Mouse (Mus musculus): ENCODE results near the gene Klhl11. TPM values are rescaled to one million over a fixed set of nuclear protein-coding genes. Genes with fewer than 3 reads are reported as not detected.

The Klhl11 gene
- polyA plus RNA-seq (2016; fragmentation: Nextera tagmentation; extraction: Ambion mirVana): 12.7 and 13.4 TPM in 2 replicates

DNA sequence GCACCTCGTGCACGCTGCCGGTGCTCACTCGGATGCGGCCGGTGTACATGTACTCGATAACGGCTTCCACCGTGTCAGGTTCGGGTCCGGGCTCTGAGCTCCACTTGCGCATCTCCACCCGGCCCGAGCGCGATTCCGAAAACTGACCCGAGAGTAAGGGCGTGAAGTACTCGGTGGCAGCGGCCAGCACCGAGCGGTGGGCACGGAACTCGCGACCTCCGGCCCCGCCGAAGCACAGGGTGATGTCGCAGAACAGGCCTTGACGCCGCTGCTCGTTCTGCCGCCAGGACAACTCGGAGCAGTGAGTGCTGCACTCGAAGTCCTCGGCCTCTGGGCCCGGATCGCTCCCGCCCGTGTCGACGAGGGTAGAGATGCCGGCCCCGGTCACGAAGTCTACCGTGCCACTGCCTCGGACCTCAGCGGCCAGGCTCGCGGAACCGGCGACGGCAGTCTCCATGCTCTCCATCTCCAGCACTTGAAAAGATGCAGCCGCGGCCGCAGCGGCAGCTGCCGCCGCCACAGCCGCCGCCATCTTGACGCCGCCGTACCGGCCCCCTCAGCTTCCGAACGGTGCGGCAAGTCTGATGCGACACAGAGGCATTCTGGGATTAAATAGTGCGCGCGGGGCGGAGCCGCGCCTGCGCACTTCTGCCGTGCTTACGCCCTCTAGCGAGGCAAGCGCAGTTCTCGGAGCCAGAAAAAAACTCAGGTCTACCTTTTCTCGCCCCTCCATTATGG is at the start of gene Klhl11:
Klhl11 (minus strand) TSS at position 545 of the 738 bp plus-strand sequence.
- Histone ChIP-seq H3K27me3 (no peaks in the 10 kb centered on the region), H3K36me3 (peaks cover 16% of the 10 kb centered on the region), H3K4me1 (peaks cover 16% of the 10 kb centered on the region), H3K9ac (peak within 1 kb of the TSS; percentile 93), H3K9me3 (no peaks in the 10 kb centered on the region), H3K4me3 (peak within 1 kb of the TSS; percentile 97), H3K4me2 (replicated peaks) (peak within 1 kb of the TSS; percentile 94), H3K27ac (peak within 1 kb of the TSS; percentile 77)
- peak; percentile 70; the same call in 1 of the 2 replicates for ATAC-seq (ENCODE audit: insufficient number of reproducible peaks, insufficient read depth, low FRiP score, low TSS enrichment)
- under 1% methylated on average over 83 of the region's 83 CpGs for WGBS

- Histone ChIP-seq H3K27me3 (no peaks in the 10 kb centered on the region), H3K4me1 (peaks cover 19% of the 10 kb centered on the region), H3K36me3 (peaks cover 84% of the 10 kb centered on the region), H3K9ac (no peak overlapping the region), H3K4me2 (replicated peaks) (no peak overlapping the region), H3K27ac (no peak overlapping the region), H3K4me3 (no peak overlapping the region), H3K9me3 (no peaks in the 10 kb centered on the region)
- no peak for ATAC-seq (ENCODE audit: insufficient number of reproducible peaks, insufficient read depth, low FRiP score, low TSS enrichment)
- WGBS: 85% methylated on average over 15 of the region's 15 CpGs
These were observed 48.3 kb upstream of the Klhl11 start for GRCm38 (mm10) chr11:100520838-100521237.

DNA sequence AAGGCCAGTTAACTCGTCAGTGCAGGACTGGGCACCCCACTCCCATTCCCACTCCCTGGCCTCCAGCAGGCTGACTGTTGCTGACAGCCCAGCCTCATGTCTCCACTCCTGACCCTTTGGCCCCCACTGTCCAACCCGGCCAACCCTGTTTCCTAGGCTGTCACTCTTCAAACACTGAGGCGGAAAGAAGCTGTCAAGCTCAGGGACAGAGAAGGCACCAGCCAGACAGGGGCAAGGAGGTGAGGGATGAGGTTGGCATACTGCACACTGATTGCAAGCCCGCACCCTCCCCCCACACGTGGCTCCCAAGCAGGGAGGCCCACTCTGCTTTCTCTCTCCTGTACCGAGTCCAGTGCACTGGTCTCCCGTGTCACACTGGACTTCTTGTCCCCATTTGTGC is 46.6 kb upstream of the Klhl11 start:
- H3K4me2 ChIP-seq (replicated peaks): no peak overlapping the region
- H3K27me3 ChIP-seq: no peaks in the 10 kb centered on the region
- H3K27ac ChIP-seq: no peak overlapping the region
- ATAC-seq (ENCODE audit: insufficient number of reproducible peaks, insufficient read depth, low FRiP score, low TSS enrichment): no peak
- 80% methylated on average over 7 of the region's 7 CpGs for WGBS
- H3K4me3 ChIP-seq: no peak overlapping the region
- H3K9ac ChIP-seq: no peak overlapping the region
- no peaks in the 10 kb centered on the region for H3K9me3 ChIP-seq
- H3K36me3 ChIP-seq: peaks cover 97% of the 10 kb centered on the region
- 0 out of 2 replicates have a peak, but pooled peaks cover 2% of the 10 kb centered on the region for H3K4me1 ChIP-seq

- H3K4me2 ChIP-seq (replicated peaks): no peak overlapping the region
- WGBS: 81% methylated on average over 5 of the region's 5 CpGs
- H3K36me3 ChIP-seq: peaks cover 97% of the 10 kb centered on the region
- no peaks in the 10 kb centered on the region for H3K9me3 ChIP-seq
- no peak overlapping the region for H3K9ac ChIP-seq
- no peak overlapping the region for H3K27ac ChIP-seq
- no peaks in the 10 kb centered on the region for H3K27me3 ChIP-seq
- no peaks in the 10 kb centered on the region for H3K4me1 ChIP-seq
- no peak for ATAC-seq (ENCODE audit: insufficient number of reproducible peaks, insufficient read depth, low FRiP score, low TSS enrichment)
- no peak overlapping the region for H3K4me3 ChIP-seq
These were observed 45.6 kb upstream of the Klhl11 start for GRCm38 (mm10) chr11:100518188-100518591.

DNA sequence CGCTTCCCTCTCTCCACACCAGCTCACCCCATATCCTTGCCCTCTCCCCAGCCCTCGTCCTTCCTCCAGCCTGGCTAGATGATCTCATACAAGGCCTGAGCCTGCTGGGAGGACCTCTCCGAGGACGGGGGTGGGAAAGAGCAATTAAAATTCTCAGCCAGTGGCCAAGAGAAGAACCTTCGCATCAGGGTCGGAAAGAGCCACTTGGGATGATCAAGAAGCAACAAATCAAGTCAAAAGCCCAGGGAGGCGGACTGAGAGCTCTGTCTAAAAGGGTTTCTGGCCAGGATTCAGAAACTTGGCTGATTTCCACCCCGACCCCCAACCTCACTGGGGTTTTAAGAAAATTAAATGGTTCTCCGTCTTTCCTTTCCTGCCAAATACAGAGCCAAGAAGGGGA is 43.8 kb upstream of the Klhl11 start:
- no peak overlapping the region for H3K4me3 ChIP-seq
- no peaks in the 10 kb centered on the region for H3K27me3 ChIP-seq
- no peaks in the 10 kb centered on the region for H3K9me3 ChIP-seq
- no peak overlapping the region for H3K9ac ChIP-seq
- H3K4me2 ChIP-seq (replicated peaks): no peak overlapping the region
- no peaks in the 10 kb centered on the region for H3K4me1 ChIP-seq
- H3K27ac ChIP-seq: no peak overlapping the region
- H3K36me3 ChIP-seq: peaks cover 96% of the 10 kb centered on the region
- 82% methylated on average over 9 of the region's 9 CpGs for WGBS
- ATAC-seq (ENCODE audit: insufficient number of reproducible peaks, insufficient read depth, low FRiP score, low TSS enrichment): no peak

- Histone ChIP-seq H3K9me3 (no peaks in the 10 kb centered on the region), H3K4me1 (no peaks in the 10 kb centered on the region), H3K4me3 (no peak overlapping the region), H3K36me3 (peaks cover 96% of the 10 kb centered on the region), H3K27me3 (no peaks in the 10 kb centered on the region), H3K9ac (no peak overlapping the region), H3K4me2 (replicated peaks) (no peak overlapping the region), H3K27ac (no peak overlapping the region)
- 89% methylated on average over 9 of the region's 9 CpGs for WGBS
- ATAC-seq (ENCODE audit: insufficient number of reproducible peaks, insufficient read depth, low FRiP score, low TSS enrichment): no peak
These were observed 43.2 kb upstream of the Klhl11 start for GRCm38 (mm10) chr11:100515789-100516188.

DNA sequence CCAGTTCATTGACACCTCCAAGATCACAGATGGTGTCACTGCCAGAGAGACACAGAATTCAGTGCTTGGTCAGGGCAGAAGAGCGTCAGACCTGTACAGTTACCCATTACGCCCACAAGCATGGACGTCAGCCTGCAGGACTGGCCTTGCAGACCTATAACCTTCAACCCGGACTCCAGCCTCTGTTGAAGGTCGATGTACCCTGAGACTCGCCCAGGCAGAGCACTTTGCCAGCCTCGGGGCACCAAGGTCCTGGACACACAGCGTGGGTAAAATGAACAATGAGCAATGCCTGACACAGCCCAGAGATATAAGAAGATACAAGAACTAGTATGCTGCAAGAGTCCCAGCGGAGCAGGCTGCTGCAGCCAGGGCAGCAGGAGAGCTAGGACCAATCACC is 42.5 kb upstream of the Klhl11 start:
- H3K27me3 ChIP-seq: no peaks in the 10 kb centered on the region
- no peak overlapping the region for H3K9ac ChIP-seq
- H3K4me3 ChIP-seq: no peak overlapping the region
- peaks cover 91% of the 10 kb centered on the region for H3K36me3 ChIP-seq
- H3K27ac ChIP-seq: no peak overlapping the region
- no peak overlapping the region for H3K4me2 ChIP-seq (replicated peaks)
- WGBS: 91% methylated on average over 9 of the region's 9 CpGs
- no peaks in the 10 kb centered on the region for H3K4me1 ChIP-seq
- ATAC-seq (ENCODE audit: insufficient number of reproducible peaks, insufficient read depth, low FRiP score, low TSS enrichment): no peak
- H3K9me3 ChIP-seq: no peaks in the 10 kb centered on the region

DNA sequence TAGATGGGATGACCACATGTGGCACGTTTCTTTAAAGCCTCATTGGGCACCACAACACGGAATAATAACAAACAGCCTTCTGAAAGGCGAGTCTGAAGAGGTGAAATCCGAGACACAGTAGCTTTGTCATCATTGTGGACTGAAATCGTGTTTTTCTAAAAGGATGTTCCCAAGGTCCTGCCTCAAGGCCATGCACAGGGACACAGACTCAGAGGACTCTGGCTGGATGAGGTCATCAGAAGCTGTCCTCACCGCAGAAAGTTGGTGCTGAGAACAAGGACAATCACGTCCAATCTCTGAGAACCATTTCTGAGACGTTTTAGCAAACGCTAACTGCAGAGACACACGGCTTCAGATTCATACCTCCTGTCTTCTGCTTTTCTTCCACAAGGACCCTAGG is 41.2 kb upstream of the Klhl11 start:
- WGBS: 83% methylated on average over 10 of the region's 10 CpGs
- H3K4me3 ChIP-seq: no peak overlapping the region
- H3K27me3 ChIP-seq: no peaks in the 10 kb centered on the region
- no peaks in the 10 kb centered on the region for H3K9me3 ChIP-seq
- ATAC-seq (ENCODE audit: insufficient number of reproducible peaks, insufficient read depth, low FRiP score, low TSS enrichment): no peak
- no peak overlapping the region for H3K4me2 ChIP-seq (replicated peaks)
- H3K4me1 ChIP-seq: no peaks in the 10 kb centered on the region
- H3K27ac ChIP-seq: no peak overlapping the region
- H3K36me3 ChIP-seq: peaks cover 89% of the 10 kb centered on the region
- no peak overlapping the region for H3K9ac ChIP-seq

- Histone ChIP-seq H3K27me3 (no peaks in the 10 kb centered on the region), H3K9ac (no peak overlapping the region), H3K4me1 (no peaks in the 10 kb centered on the region), H3K4me2 (replicated peaks) (no peak overlapping the region), H3K4me3 (no peak overlapping the region), H3K9me3 (no peaks in the 10 kb centered on the region), H3K36me3 (peaks cover 87% of the 10 kb centered on the region), H3K27ac (no peak overlapping the region)
- 89% methylated on average over 1 of the region's 1 CpGs for WGBS
- no peak for ATAC-seq (ENCODE audit: insufficient number of reproducible peaks, insufficient read depth, low FRiP score, low TSS enrichment)
These were observed 39.8 kb upstream of the Klhl11 start for GRCm38 (mm10) chr11:100512384-100512783.

- Histone ChIP-seq H3K4me2 (replicated peaks) (no peak overlapping the region), H3K9ac (no peak overlapping the region), H3K27me3 (no peaks in the 10 kb centered on the region), H3K36me3 (peaks cover 87% of the 10 kb centered on the region), H3K9me3 (no peaks in the 10 kb centered on the region), H3K4me1 (no peaks in the 10 kb centered on the region), H3K4me3 (no peak overlapping the region), H3K27ac (no peak overlapping the region)
- no peak for ATAC-seq (ENCODE audit: insufficient number of reproducible peaks, insufficient read depth, low FRiP score, low TSS enrichment)
- WGBS: 92% methylated on average over 2 of the region's 2 CpGs
These were observed 38.0 kb upstream of the Klhl11 start for GRCm38 (mm10) chr11:100510556-100510955.

GRCm38 (mm10) chr11:100505997-100506396 is 33.5 kb upstream of the Klhl11 start:
- H3K4me1 ChIP-seq: no peaks in the 10 kb centered on the region
- peaks cover 88% of the 10 kb centered on the region for H3K36me3 ChIP-seq
- no peak overlapping the region for H3K9ac ChIP-seq
- 91% methylated on average over 8 of the region's 8 CpGs for WGBS
- no peak overlapping the region for H3K4me2 ChIP-seq (replicated peaks)
- H3K27me3 ChIP-seq: no peaks in the 10 kb centered on the region
- no peak for ATAC-seq (ENCODE audit: insufficient number of reproducible peaks, insufficient read depth, low FRiP score, low TSS enrichment)
- H3K9me3 ChIP-seq: no peaks in the 10 kb centered on the region
- H3K4me3 ChIP-seq: no peak overlapping the region
- H3K27ac ChIP-seq: no peak overlapping the region

DNA sequence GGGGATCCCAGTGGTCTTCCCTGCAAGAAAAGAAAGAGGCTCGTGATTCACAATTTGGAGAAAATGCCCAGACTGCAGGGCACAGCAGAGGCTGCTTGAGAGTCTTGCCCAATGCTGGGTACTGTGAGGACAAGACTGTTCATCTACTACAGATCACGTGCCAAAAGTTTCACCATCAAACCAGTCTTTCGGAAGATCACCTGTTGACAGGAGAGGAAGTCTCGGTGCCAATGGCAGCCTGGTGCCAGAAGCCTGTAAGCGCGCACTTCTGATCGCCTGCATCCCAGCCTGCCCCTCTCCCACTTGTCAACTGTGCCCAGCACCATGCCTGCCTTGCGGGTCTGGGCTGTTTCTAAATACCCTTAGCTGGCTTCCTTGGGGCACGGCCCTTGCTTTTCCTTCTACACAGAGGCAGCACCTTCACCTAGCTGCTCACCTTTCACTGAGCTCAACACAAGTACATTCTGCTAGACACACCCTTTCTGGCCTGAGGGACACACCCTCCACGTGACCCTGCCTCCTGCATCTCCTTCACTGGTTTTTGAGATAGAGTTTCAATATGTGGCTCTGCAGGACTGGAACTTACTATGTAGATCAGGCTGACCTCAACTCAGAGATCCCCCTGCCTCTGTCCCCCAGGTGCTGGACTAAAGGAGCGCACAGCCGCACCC is 32.6 kb upstream of the Klhl11 start:
- 95% methylated on average over 12 of the region's 12 CpGs for WGBS
- peaks cover 93% of the 10 kb centered on the region for H3K36me3 ChIP-seq

More for the DNA sequence above, 32.6 kb upstream of the Klhl11 start:
- Histone ChIP-seq H3K4me1 (no peaks in the 10 kb centered on the region), H3K4me3 (no peak overlapping the region), H3K4me2 (replicated peaks) (no peak overlapping the region), H3K27ac (no peak overlapping the region), H3K9ac (no peak overlapping the region), H3K9me3 (no peaks in the 10 kb centered on the region), H3K27me3 (no peaks in the 10 kb centered on the region)
- ATAC-seq (ENCODE audit: insufficient number of reproducible peaks, insufficient read depth, low FRiP score, low TSS enrichment): no peak

Measured in embryonic facial prominence, embryonic 12.5 days (tissue).